Mouse (Mus musculus) c-Kit-positive CD71-negative TER-119-negative erythroid progenitor cells, embryonic 14.5 days (primary cell): ENCODE measurements around the gene Serpinb6b.

ENCODE experiments used
- DNase-seq: peaks from one replicate; pipeline ENCODE4 v3.0.0-alpha.2; 2013; ENCODE audit warnings: low read depth

The Serpinb6b gene

GRCm38 (mm10) chr13:32974889-32975460, 10.0 kb downstream of the Serpinb6b start:
- DNase-seq = no peak

GRCm38 (mm10) chr13:32975710-32976109, 10.7 kb downstream of the Serpinb6b start:
- DNase-seq = no peak

- DNase-seq = no peak
These were observed 17.6 kb downstream of the Serpinb6b start for GRCm38 (mm10) chr13:32982556-32983042.

GRCm38 (mm10) chr13:32986256-32986655, 21.2 kb downstream of the Serpinb6b start:
- no peak for DNase-seq

GRCm38 (mm10) chr13:32993152-32993893, 28.3 kb downstream of the Serpinb6b start:
- no peak for DNase-seq

- no peak for DNase-seq
These were observed 28.9 kb downstream of the Serpinb6b start for GRCm38 (mm10) chr13:32993894-32994242.

GRCm38 (mm10) chr13:32995051-32995450, 30.0 kb downstream of the Serpinb6b start:
- no peak for DNase-seq

- no peak for DNase-seq
These were observed 36.3 kb downstream of the Serpinb6b start for GRCm38 (mm10) chr13:33001341-33001740.

GRCm38 (mm10) chr13:33002950-33003349, 37.9 kb downstream of the Serpinb6b start, which contains the start of gene Serpinb9:
Gene Serpinb9, plus strand, starts transcription at chr13:33003250.
- DNase-seq = no peak

GRCm38 (mm10) chr13:33003523-33004413, 38.8 kb downstream of the Serpinb6b start:
- DNase-seq = no peak

GRCm38 (mm10) chr13:33004414-33005105, 39.6 kb downstream of the Serpinb6b start:
- DNase-seq = peak; percentile 68

- DNase-seq = no peak
These were observed 40.6 kb downstream of the Serpinb6b start for GRCm38 (mm10) chr13:33005501-33006075.

GRCm38 (mm10) chr13:33006555-33006954, 41.5 kb downstream of the Serpinb6b start:
- DNase-seq = no peak

GRCm38 (mm10) chr13:33012395-33012794, 47.4 kb downstream of the Serpinb6b start:
- DNase-seq = no peak

GRCm38 (mm10) chr13:33013271-33013670, 48.3 kb downstream of the Serpinb6b start:
- DNase-seq = no peak

GRCm38 (mm10) chr13:33022371-33022770, 57.4 kb downstream of the Serpinb6b start:
- DNase-seq = no peak

- DNase-seq = no peak
These were observed 61.5 kb downstream of the Serpinb6b start for GRCm38 (mm10) chr13:33026427-33027057.

- no peak for DNase-seq
These were observed 62.2 kb downstream of the Serpinb6b start, which contains the start of gene Serpinb9b for GRCm38 (mm10) chr13:33027244-33027643. Gene Serpinb9b, plus strand, starts transcription at chr13:33027416.

- DNase-seq = no peak
These were observed 63.1 kb downstream of the Serpinb6b start for GRCm38 (mm10) chr13:33028146-33028545.

GRCm38 (mm10) chr13:33028550-33028949, 63.5 kb downstream of the Serpinb6b start:
- no peak for DNase-seq
